Mouse (Mus musculus): ENCODE measurements around the gene Fam111a.

GRCm38 (mm10) chr19:12597073-12597405, 51.5 kb downstream of the Fam111a start:
- TF ChIP-seq CTCF (conservative IDR thresholded peaks at IDR 0.05; ENCODE audit: low read length) (no peak), POU5F1 (IDR thresholded peaks at IDR 0.05; ENCODE audit: borderline replicate concordance, low read length) (no peak), NANOG (IDR thresholded peaks at IDR 0.05; ENCODE audit: borderline replicate concordance, low read length) (no peak)
